Mouse (Mus musculus): ENCODE measurements around the gene Ifngr2.

Gene Ifngr2

DNA sequence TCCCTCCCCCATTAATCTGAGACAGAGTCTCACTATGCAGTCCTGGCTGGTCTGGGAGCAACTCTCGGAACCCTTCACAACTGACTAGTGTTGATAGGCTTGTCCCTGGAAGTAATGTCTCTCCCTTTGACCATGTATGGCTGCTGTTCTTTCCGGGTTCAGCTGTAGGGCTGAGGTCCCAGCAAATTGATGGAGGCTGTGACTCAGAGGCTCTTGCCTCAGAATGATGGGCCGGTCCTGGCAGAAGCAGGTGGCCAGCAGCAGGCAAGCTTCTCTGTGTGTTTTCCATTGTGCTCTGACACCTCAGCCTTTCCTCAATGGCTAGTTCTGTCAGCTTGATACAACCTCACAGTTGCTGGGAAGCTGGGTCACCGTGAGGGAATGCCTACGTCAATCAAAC lies 65.7 kb downstream of the Ifngr2 start:
- no peak for DNase-seq

GRCm38 (mm10) chr16:91614552-91614951 lies 67.7 kb downstream of the Ifngr2 start:
- DNase-seq, result no peak

Measured in cerebellum, adult 9-11 months (tissue).